Mouse (Mus musculus): ENCODE data around the gene Hectd4. TPM values are rescaled to one million over a fixed set of nuclear protein-coding genes. Genes with fewer than 3 reads are reported as not detected.

Hectd4 gene
- polyA plus RNA-seq, 1 experiment from 2014 or later, result 6.8 TPM

GRCm38 (mm10) chr5:121280456-121280855 lies 60.4 kb downstream of the Hectd4 start:
- 94% methylated on average over 4 of the region's 4 CpGs for WGBS
- TF ChIP-seq CTCF (IDR thresholded peaks at IDR 0.05; ENCODE audit: low read depth), result no peak
- DNase-seq (no peak), ATAC-seq (ENCODE audit: insufficient read depth) (no peak)
- Histone ChIP-seq H3K4me2 (no peak overlapping the region), H3K27ac (ENCODE audit: low read depth) (no peak overlapping the region), H3K27me3 (ENCODE audit: insufficient read depth, low read length) (no peaks in the 10 kb centered on the region), H3K36me3 (ENCODE audit: insufficient read depth) (peaks cover 64% of the 10 kb centered on the region), H3K9me3 (ENCODE audit: low read depth, low read length) (no peaks in the 10 kb centered on the region), H3K9ac (no peak overlapping the region), H3K4me1 (ENCODE audit: insufficient read depth) (no peaks in the 10 kb centered on the region), H3K4me3 (ENCODE audit: low read depth, low read length) (no peak overlapping the region)

- no peaks in the 10 kb centered on the region for H3K27me3 ChIP-seq (ENCODE audit: insufficient read depth, low read length)
- H3K36me3 ChIP-seq (ENCODE audit: insufficient read depth), result peaks cover 76% of the 10 kb centered on the region
- no peaks in the 10 kb centered on the region for H3K4me1 ChIP-seq (ENCODE audit: insufficient read depth)
- ATAC-seq (ENCODE audit: insufficient read depth), result no peak
- WGBS, result 92% methylated on average over 9 of the region's 9 CpGs
- H3K4me2 ChIP-seq, result no peak overlapping the region
- no peak overlapping the region for H3K4me3 ChIP-seq (ENCODE audit: low read depth, low read length)
- no peak for DNase-seq
- H3K9ac ChIP-seq, result no peak overlapping the region
- TF ChIP-seq CTCF (IDR thresholded peaks at IDR 0.05; ENCODE audit: low read depth), result no peak
- no peaks in the 10 kb centered on the region for H3K9me3 ChIP-seq (ENCODE audit: low read depth, low read length)
- no peak overlapping the region for H3K27ac ChIP-seq (ENCODE audit: low read depth)
These were observed 63.0 kb downstream of the Hectd4 start for GRCm38 (mm10) chr5:121283051-121283450.

- DNase-seq (no peak), ATAC-seq (ENCODE audit: insufficient read depth) (no peak)
- no peak overlapping the region for H3K4me3 ChIP-seq (ENCODE audit: low read depth, low read length)
- no peak overlapping the region for H3K27ac ChIP-seq (ENCODE audit: low read depth)
- no peak overlapping the region for H3K9ac ChIP-seq
- no peak overlapping the region for H3K4me2 ChIP-seq
- no peaks in the 10 kb centered on the region for H3K9me3 ChIP-seq (ENCODE audit: low read depth, low read length)
- 83% methylated on average over 5 of the region's 5 CpGs for WGBS
- H3K4me1 ChIP-seq (ENCODE audit: insufficient read depth), result no peaks in the 10 kb centered on the region
- TF ChIP-seq CTCF (IDR thresholded peaks at IDR 0.05; ENCODE audit: low read depth), result no peak
- peaks cover 76% of the 10 kb centered on the region for H3K36me3 ChIP-seq (ENCODE audit: insufficient read depth)
- H3K27me3 ChIP-seq (ENCODE audit: insufficient read depth, low read length), result no peaks in the 10 kb centered on the region
These were observed 64.8 kb downstream of the Hectd4 start for GRCm38 (mm10) chr5:121284816-121285215.

GRCm38 (mm10) chr5:121287213-121287612 lies 67.2 kb downstream of the Hectd4 start:
- no peak overlapping the region for H3K4me2 ChIP-seq
- no peak overlapping the region for H3K9ac ChIP-seq
- ATAC-seq (ENCODE audit: insufficient read depth) (no peak), DNase-seq (no peak)
- no peak overlapping the region for H3K27ac ChIP-seq (ENCODE audit: low read depth)
- no peaks in the 10 kb centered on the region for H3K9me3 ChIP-seq (ENCODE audit: low read depth, low read length)
- WGBS, result 91% methylated on average over 2 of the region's 2 CpGs
- H3K27me3 ChIP-seq (ENCODE audit: insufficient read depth, low read length), result no peaks in the 10 kb centered on the region
- TF ChIP-seq CTCF (IDR thresholded peaks at IDR 0.05; ENCODE audit: low read depth), result no peak
- H3K4me1 ChIP-seq (ENCODE audit: insufficient read depth), result no peaks in the 10 kb centered on the region
- no peak overlapping the region for H3K4me3 ChIP-seq (ENCODE audit: low read depth, low read length)
- H3K36me3 ChIP-seq (ENCODE audit: insufficient read depth), result peaks cover 76% of the 10 kb centered on the region

- H3K9ac ChIP-seq, result no peak overlapping the region
- no peaks in the 10 kb centered on the region for H3K4me1 ChIP-seq (ENCODE audit: insufficient read depth)
- H3K4me2 ChIP-seq, result no peak overlapping the region
- H3K4me3 ChIP-seq (ENCODE audit: low read depth, low read length), result no peak overlapping the region
- TF ChIP-seq CTCF (IDR thresholded peaks at IDR 0.05; ENCODE audit: low read depth), result no peak
- peaks cover 83% of the 10 kb centered on the region for H3K36me3 ChIP-seq (ENCODE audit: insufficient read depth)
- H3K9me3 ChIP-seq (ENCODE audit: low read depth, low read length), result no peaks in the 10 kb centered on the region
- no peaks in the 10 kb centered on the region for H3K27me3 ChIP-seq (ENCODE audit: insufficient read depth, low read length)
- H3K27ac ChIP-seq (ENCODE audit: low read depth), result no peak overlapping the region
- ATAC-seq (ENCODE audit: insufficient read depth) (no peak), DNase-seq (no peak)
- WGBS, result 92% methylated on average over 3 of the region's 3 CpGs
These were observed 70.3 kb downstream of the Hectd4 start for GRCm38 (mm10) chr5:121290289-121290688.

- no peak for DNase-seq
- Histone ChIP-seq H3K4me3 (ENCODE audit: low read depth, low read length) (no peak overlapping the region), H3K36me3 (ENCODE audit: insufficient read depth) (peaks cover 82% of the 10 kb centered on the region), H3K9me3 (ENCODE audit: low read depth, low read length) (no peaks in the 10 kb centered on the region), H3K4me1 (ENCODE audit: insufficient read depth) (no peaks in the 10 kb centered on the region), H3K9ac (no peak overlapping the region), H3K27me3 (ENCODE audit: insufficient read depth, low read length) (no peaks in the 10 kb centered on the region), H3K4me2 (no peak overlapping the region), H3K27ac (ENCODE audit: low read depth) (no peak overlapping the region)
- no peak for TF ChIP-seq CTCF (IDR thresholded peaks at IDR 0.05; ENCODE audit: low read depth)
- ATAC-seq (ENCODE audit: insufficient read depth), result no peak
- WGBS, result 64% methylated on average over 16 of the region's 16 CpGs
These were observed 72.5 kb downstream of the Hectd4 start for GRCm38 (mm10) chr5:121292309-121293165.

GRCm38 (mm10) chr5:121305009-121305408 lies 85.0 kb downstream of the Hectd4 start:
- no peaks in the 10 kb centered on the region for H3K27me3 ChIP-seq (ENCODE audit: insufficient read depth, low read length)
- no peak overlapping the region for H3K9ac ChIP-seq
- H3K4me3 ChIP-seq (ENCODE audit: low read depth, low read length), result no peak overlapping the region
- peaks cover 89% of the 10 kb centered on the region for H3K36me3 ChIP-seq (ENCODE audit: insufficient read depth)
- no peak overlapping the region for H3K27ac ChIP-seq (ENCODE audit: low read depth)
- ATAC-seq (ENCODE audit: insufficient read depth), result no peak
- H3K4me1 ChIP-seq (ENCODE audit: insufficient read depth), result no peaks in the 10 kb centered on the region
- no peak overlapping the region for H3K4me2 ChIP-seq
- TF ChIP-seq CTCF (IDR thresholded peaks at IDR 0.05; ENCODE audit: low read depth), result no peak
- DNase-seq, result no peak
- H3K9me3 ChIP-seq (ENCODE audit: low read depth, low read length), result no peaks in the 10 kb centered on the region
- WGBS, result 84% methylated on average over 7 of the region's 7 CpGs

All from lung, embryonic 14.5 days (tissue).